Mouse (Mus musculus) forelimb bud, embryonic 11.5 days (tissue): ENCODE results near the gene Ccdc93.

Source experiments
- DNase-seq: peaks from one replicate; pipeline ENCODE4 v3.0.0-alpha.2; 2012; ENCODE audit warnings: low read depth, low spot score

Gene Ccdc93

GRCm38 (mm10) chr1:121430938-121431928 is at the start of gene Ccdc93:
TSS of gene Ccdc93 (plus strand) at chr1:121431049.
- peak; percentile 95 for DNase-seq

- no peak for DNase-seq
Observed at GRCm38 (mm10) chr1:121381562-121381961, 49.3 kb upstream of the Ccdc93 start.

GRCm38 (mm10) chr1:121388312-121388711 is 42.5 kb upstream of the Ccdc93 start:
- DNase-seq, result no peak

GRCm38 (mm10) chr1:121388732-121389131 is 42.1 kb upstream of the Ccdc93 start:
- no peak for DNase-seq

- no peak for DNase-seq
Observed at GRCm38 (mm10) chr1:121389574-121389973, 41.3 kb upstream of the Ccdc93 start.

GRCm38 (mm10) chr1:121390003-121390402 is 40.8 kb upstream of the Ccdc93 start:
- no peak for DNase-seq

- no peak for DNase-seq
Observed at GRCm38 (mm10) chr1:121390421-121390820, 40.4 kb upstream of the Ccdc93 start.

- no peak for DNase-seq
Observed at GRCm38 (mm10) chr1:121390855-121391254, 40.0 kb upstream of the Ccdc93 start.

GRCm38 (mm10) chr1:121393117-121393516 is 37.7 kb upstream of the Ccdc93 start:
- no peak for DNase-seq

GRCm38 (mm10) chr1:121394764-121395163 is 36.1 kb upstream of the Ccdc93 start:
- peak; percentile 29 for DNase-seq

- no peak for DNase-seq
Observed at GRCm38 (mm10) chr1:121396501-121396900, 34.3 kb upstream of the Ccdc93 start.

GRCm38 (mm10) chr1:121398231-121398630 is 32.6 kb upstream of the Ccdc93 start:
- no peak for DNase-seq

- DNase-seq, result no peak
Observed at GRCm38 (mm10) chr1:121398986-121399881, 31.6 kb upstream of the Ccdc93 start.

GRCm38 (mm10) chr1:121400243-121400642 is 30.6 kb upstream of the Ccdc93 start:
- peak; percentile 46 for DNase-seq

GRCm38 (mm10) chr1:121419084-121419483 is 11.8 kb upstream of the Ccdc93 start:
- no peak for DNase-seq

- no peak for DNase-seq
Observed at GRCm38 (mm10) chr1:121419569-121420265, 11.1 kb upstream of the Ccdc93 start.

- DNase-seq, result no peak
Observed at GRCm38 (mm10) chr1:121430183-121430937, 489 bp upstream of the Ccdc93 start.

GRCm38 (mm10) chr1:121435981-121436380 is 5.1 kb downstream of the Ccdc93 start:
- DNase-seq, result no peak

GRCm38 (mm10) chr1:121440535-121441381 is 9.9 kb downstream of the Ccdc93 start:
- peak; percentile 62 for DNase-seq

- DNase-seq, result no peak
Observed at GRCm38 (mm10) chr1:121444147-121444546, 13.3 kb downstream of the Ccdc93 start.
